Mouse (Mus musculus) gastrocnemius, postnatal 14 days (tissue): ENCODE results near the gene Phkg1. TPM values are rescaled to one million over a fixed set of nuclear protein-coding genes. Genes with fewer than 3 reads are reported as not detected.

Experiments used
- DNase-seq: peaks from one replicate; pipeline ENCODE4 v3.0.0; 2021; ENCODE audit warnings: mixed read lengths
- intact Hi-C: fragments of 180-260 bp; cut with DNase I; formaldehyde crosslinking; loops from one replicate; pipeline ENCODE4 v1.15.1; 2025; ENCODE audit warnings: low total_unique reads
- total RNA-seq, 2 experiments: library from RNA; stranded (reverse); gene quantifications; 2 replicates each; pipeline ENCODE4 v1.2.3; 2021

Gene Phkg1
- total RNA-seq, 2 experiments from 2014 or later: 245 to 293 TPM

DNA sequence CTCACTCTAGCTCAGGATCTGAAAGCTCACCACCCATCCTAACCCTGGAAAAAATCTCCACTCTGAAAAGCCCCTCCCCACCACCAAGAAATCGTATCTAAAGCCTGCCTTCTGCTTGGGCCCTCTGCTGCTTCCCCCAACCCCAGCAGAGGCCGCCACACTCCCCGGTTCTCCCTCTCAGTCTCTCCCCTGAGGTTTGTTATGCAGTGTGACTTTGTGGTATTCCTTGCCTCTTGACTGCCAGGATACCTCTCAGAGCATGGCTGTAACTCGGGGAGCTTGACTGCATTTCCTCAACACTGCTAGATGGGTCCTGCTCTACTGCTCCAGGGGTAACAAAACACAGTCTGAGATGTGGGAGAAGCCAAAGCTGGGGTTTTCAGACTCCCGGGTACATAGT, 43.2 kb downstream of the Phkg1 start:
- intact Hi-C loops: no loop called here

DNA sequence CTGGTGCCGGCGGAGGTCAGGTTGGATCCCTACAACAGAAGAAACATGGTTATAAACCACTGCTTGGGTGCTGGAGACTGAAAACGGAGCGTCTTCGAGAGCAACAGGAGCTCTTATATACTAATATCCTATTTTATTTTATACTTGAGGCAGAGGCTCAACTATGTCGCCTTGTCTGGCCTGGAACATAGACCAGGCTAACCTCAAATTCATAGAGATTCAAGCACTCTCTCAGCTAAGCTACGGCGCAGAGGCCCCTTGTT, 50.9 kb downstream of the Phkg1 start:
- intact Hi-C loops: no loop called here
- DNase-seq: no peak

More for the DNA sequence above, 43.2 kb downstream of the Phkg1 start:
- no peak for DNase-seq

DNA sequence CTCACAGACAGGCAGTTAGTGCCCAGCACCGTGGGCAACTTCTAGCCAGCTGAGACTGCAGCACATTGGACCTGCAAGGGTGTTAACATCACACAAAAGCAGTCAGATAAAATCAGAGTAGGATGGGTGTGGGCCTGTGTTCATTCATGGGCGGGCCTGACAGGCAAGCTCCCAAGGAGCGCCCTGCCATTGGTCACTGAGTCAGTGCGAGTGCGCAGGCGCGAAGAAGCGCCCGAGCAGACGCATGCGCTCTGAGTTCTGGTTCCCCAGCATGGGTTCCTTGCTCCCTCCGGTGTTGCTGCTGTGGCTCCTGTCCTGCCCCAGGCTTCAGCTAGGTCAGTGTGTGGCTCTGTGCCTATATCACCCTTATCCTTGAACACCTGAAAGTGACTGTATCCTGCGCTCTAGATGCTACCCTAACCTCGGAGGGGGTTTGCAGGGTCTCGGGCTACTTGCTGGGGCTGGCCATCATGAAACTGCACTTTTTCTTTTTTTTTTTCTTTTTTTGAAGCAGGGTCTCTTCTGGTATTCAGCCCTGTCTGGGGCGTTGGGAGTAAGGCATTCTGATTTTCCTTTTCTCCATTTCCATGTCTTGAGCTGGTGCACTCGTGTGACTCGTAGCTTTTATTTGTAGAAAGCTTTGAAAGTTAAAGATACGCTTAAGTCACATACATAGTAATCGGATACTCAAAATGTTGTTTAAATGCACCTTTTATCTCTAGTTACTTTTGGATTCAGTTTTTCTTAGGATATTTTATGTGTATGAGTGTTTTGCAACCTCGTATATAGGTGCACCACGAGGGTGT, 51.4 kb downstream of the Phkg1 start, which contains the start of gene Sumf2:
Gene Sumf2, plus strand, starts transcription at position 235 of the 806 bp plus-strand sequence.
- peak; percentile 96 for DNase-seq
- intact Hi-C loops: no loop called here

- DNase-seq: no peak
- intact Hi-C loops: no loop called here
Measured at GRCm38 (mm10) chr5:129844848-129845247, 53.5 kb downstream of the Phkg1 start.

Other genes with a start within 250 kb of the Phkg1 start
- 1 to 10 TPM; 2.0 to 2.7 TPM for gene Zfp11, start 228.4 kb downstream of the Phkg1 start, total RNA-seq
- gene Sept14, start 190.0 kb downstream of the Phkg1 start, total RNA-seq: not detected
- 10 to 100 TPM; 64.4 to 69.3 TPM for gene Mrps17, start 183.1 kb downstream of the Phkg1 start, total RNA-seq
- gene Nipsnap2, start 173.5 kb downstream of the Phkg1 start, total RNA-seq: 100 to 1,000 TPM; 470 to 562 TPM
- 10 to 100 TPM; 13.0 to 16.2 TPM for gene Psph, start 111.1 kb downstream of the Phkg1 start, total RNA-seq
- gene Sumf2, start 51.6 kb downstream of the Phkg1 start, total RNA-seq: 10 to 100 TPM in 1 of 2 experiments, 1 to 10 TPM in 1; 9.2 to 10.4 TPM
- gene Chchd2, start 11.1 kb downstream of the Phkg1 start, total RNA-seq: 100 to 1,000 TPM; 477 to 529 TPM
- under 1 TPM; 0.53 to 0.84 TPM for gene Zbed5, start 2.8 kb downstream of the Phkg1 start, total RNA-seq
- under 1 TPM; 0.11 to 0.39 TPM for gene Nupr1l, start 10.0 kb upstream of the Phkg1 start, total RNA-seq
- gene Vkorc1l1, start 43.4 kb upstream of the Phkg1 start, total RNA-seq: 10 to 100 TPM; 16.2 to 17.4 TPM
- 10 to 100 TPM; 10.6 to 13.4 TPM for gene Gusb, start 104.5 kb upstream of the Phkg1 start, total RNA-seq
- 10 to 100 TPM; 12.5 to 15.8 TPM for gene Asl, start 130.7 kb upstream of the Phkg1 start, total RNA-seq
- 10 to 100 TPM; 11.1 to 12.6 TPM for gene Crcp, start 130.7 kb upstream of the Phkg1 start, total RNA-seq
- 10 to 100 TPM; 15.6 to 22.6 TPM for gene Tpst1, start 174.8 kb upstream of the Phkg1 start, total RNA-seq
- gene Kctd7, start 246.3 kb upstream of the Phkg1 start, total RNA-seq: 1 to 10 TPM; 1.7 to 3.1 TPM